Mouse (Mus musculus): ENCODE data around the gene Shld2. TPM values are rescaled to one million over a fixed set of nuclear protein-coding genes. Genes with fewer than 3 reads are reported as not detected.
A peak's percentile ranks its signal among the peaks of the same experiment; 100 is the strongest.

Shld2 gene
- total RNA-seq, 4 experiments from 2014 or later: 10.9 to 16.4 (median 12.1) TPM

- no peak for DNase-seq (ENCODE audit: low spot score in 2 of 2)
Observed at GRCm38 (mm10) chr14:34223362-34223898, 86.9 kb downstream of the Shld2 start.

GRCm38 (mm10) chr14:34221416-34222077 is 88.7 kb downstream of the Shld2 start:
- DNase-seq (ENCODE audit: low spot score in 2 of 2): no peak

GRCm38 (mm10) chr14:34220426-34220825 is 89.9 kb downstream of the Shld2 start:
- DNase-seq (ENCODE audit: low spot score in 2 of 2): no peak

- DNase-seq (ENCODE audit: low spot score in 2 of 2): no peak
Observed at GRCm38 (mm10) chr14:34219786-34220198, 90.5 kb downstream of the Shld2 start.

GRCm38 (mm10) chr14:34219295-34219694 is 91.0 kb downstream of the Shld2 start, which contains the start of gene Syt15:
Gene Syt15, plus strand, starts transcription at chr14:34219595.
- DNase-seq (ENCODE audit: low spot score in 2 of 2): no peak

GRCm38 (mm10) chr14:34215451-34216127 is 94.7 kb downstream of the Shld2 start:
- no peak for DNase-seq (ENCODE audit: low spot score in 2 of 2)

- DNase-seq (ENCODE audit: low spot score in 2 of 2): no peak
Observed at GRCm38 (mm10) chr14:34209942-34210341, 100.4 kb downstream of the Shld2 start.

GRCm38 (mm10) chr14:34209080-34209479 is 101.2 kb downstream of the Shld2 start:
- DNase-seq (ENCODE audit: low spot score in 2 of 2): no peak

GRCm38 (mm10) chr14:34208651-34209050 is 101.6 kb downstream of the Shld2 start:
- no peak for DNase-seq (ENCODE audit: low spot score in 2 of 2)

GRCm38 (mm10) chr14:34207996-34208395 is 102.3 kb downstream of the Shld2 start:
- no peak for DNase-seq (ENCODE audit: low spot score in 2 of 2)

- DNase-seq (ENCODE audit: low spot score in 2 of 2): no peak
Observed at GRCm38 (mm10) chr14:34201231-34202035, 108.9 kb downstream of the Shld2 start, which contains the start of gene Gprin2. Gene Gprin2, minus strand, starts transcription at chr14:34201653.

- no peak for DNase-seq (ENCODE audit: low spot score in 2 of 2)
Observed at GRCm38 (mm10) chr14:34200738-34201230, 109.5 kb downstream of the Shld2 start.

- DNase-seq (ENCODE audit: low spot score in 2 of 2): no peak
Observed at GRCm38 (mm10) chr14:34196706-34197105, 113.6 kb downstream of the Shld2 start.

- no peak for DNase-seq (ENCODE audit: low spot score in 2 of 2)
Observed at GRCm38 (mm10) chr14:34195466-34195865, 114.8 kb downstream of the Shld2 start.

GRCm38 (mm10) chr14:34193879-34194278 is 116.4 kb downstream of the Shld2 start:
- no peak for DNase-seq (ENCODE audit: low spot score in 2 of 2)

GRCm38 (mm10) chr14:34190361-34190760 is 119.9 kb downstream of the Shld2 start:
- DNase-seq (ENCODE audit: low spot score in 2 of 2): no peak

- DNase-seq (ENCODE audit: low spot score in 2 of 2): peak in 1 of 2 experiments; percentile 21
Observed at GRCm38 (mm10) chr14:34188629-34189028, 121.7 kb downstream of the Shld2 start.

All from left cerebral cortex, adult 8-10 months (tissue).